In genomic region chr2:93785432-93785798, GRCm38 (mm10) we compare ENCODE assay signal across 27 mouse cellular contexts. TPM values are rescaled to one million over a fixed set of nuclear protein-coding genes. Genes with fewer than 3 reads are reported as not detected.
A peak's percentile ranks its signal among the peaks of the same experiment; 100 is the strongest.
DNase-seq lines count a peak whose midpoint lies in the region; ATAC-seq lines count a peak whose summit lies in the region.
"Had no signal": no experiment of that assay in that cellular context is flagged by ENCODE, and none has a peak within 500 bp of the region (broad histone marks: within the 10 kb centered on the region; RNA-seq: fewer than 3 reads in every experiment).

No protein-coding gene starts in this region.

- H3K4me3 ChIP-seq in hindbrain, embryonic 10.5 days = no peak overlapping the region
- no peak overlapping the region for H3K4me3 ChIP-seq in hindbrain, embryonic 11.5 days (ENCODE audit: low read depth, low read length)
- H3K4me3 ChIP-seq in midbrain, embryonic 10.5 days = no peak overlapping the region
- H3K4me3 ChIP-seq in midbrain, embryonic 14.5 days (replicated peaks; ENCODE audit: low read depth, low read length) = no peak overlapping the region
- H3K4me3 ChIP-seq: limb, embryonic 15.5 days; liver, embryonic 13.5 days; megakaryocyte, embryonic 14.5 days; midbrain, embryonic 13.5 days; neural tube, embryonic 15.5 days had no signal

- H3K4me1 ChIP-seq in hindbrain, embryonic 10.5 days (replicated peaks) = peaks cover 39% of the 10 kb centered on the region
- H3K4me1 ChIP-seq in hindbrain, embryonic 11.5 days (replicated peaks; ENCODE audit: control insufficient read depth, insufficient read depth, low read length) = peaks cover 12% of the 10 kb centered on the region
- H3K4me1 ChIP-seq in midbrain, embryonic 10.5 days = peaks cover 26% of the 10 kb centered on the region
- H3K4me1 ChIP-seq in midbrain, embryonic 14.5 days (ENCODE audit: control insufficient read depth, insufficient read depth, low read length) = peaks cover 8% of the 10 kb centered on the region
- H3K4me1 ChIP-seq: liver, embryonic 13.5 days had no signal

- H3K4me2 ChIP-seq in hindbrain, embryonic 11.5 days (replicated peaks; ENCODE audit: low read depth, low read length) = no peak overlapping the region
- no peak overlapping the region for H3K4me2 ChIP-seq in midbrain, embryonic 14.5 days (ENCODE audit: low read length)
- H3K4me2 ChIP-seq: limb, embryonic 15.5 days; liver, embryonic 13.5 days; midbrain, embryonic 13.5 days; neural tube, embryonic 15.5 days had no signal

- no peak for DNase-seq in hindbrain, embryonic 10.5 days (ENCODE audit: low spot score)
- DNase-seq in hindbrain, embryonic 11.5 days (ENCODE audit: low spot score) = no peak
- DNase-seq in midbrain, embryonic 10.5 days (ENCODE audit: low spot score) = no peak
- no peak for DNase-seq in midbrain, embryonic 14.5 days
- DNase-seq in ZHBTc4 (ENCODE audit: low read depth, low spot score) = peak; percentile 77
- DNase-seq in yolk sac, embryonic 10.5 days (ENCODE audit: low spot score) = no peak
- DNase-seq in thymus, postnatal 36 days = no peak
- DNase-seq: adrenal gland, postnatal 25 days; B cell, adult 2 months; cerebellum, adult 18-20 months; forebrain, postnatal 0 days; gastrocnemius, postnatal 10 days; heart, postnatal 36 days; kidney, adult 11 months; kidney, postnatal 14 days; left cerebral cortex, postnatal 4 days; liver, embryonic 13.5 days; lung, adult 18-20 months; lung, postnatal 4 days; spleen, adult 18-20 months; thymus, adult 18-20 months; thymus, postnatal 25 days had no signal

- H3K27me3 ChIP-seq in hindbrain, embryonic 10.5 days (ENCODE audit: insufficient read depth, poor library complexity, severe bottlenecking) = no peaks in the 10 kb centered on the region
- H3K27me3 ChIP-seq in hindbrain, embryonic 11.5 days (ENCODE audit: control insufficient read depth, insufficient read depth, low read length) = no peaks in the 10 kb centered on the region
- no peaks in the 10 kb centered on the region for H3K27me3 ChIP-seq in midbrain, embryonic 10.5 days (ENCODE audit: low read depth, poor library complexity, severe bottlenecking)
- no peaks in the 10 kb centered on the region for H3K27me3 ChIP-seq in midbrain, embryonic 14.5 days (ENCODE audit: control insufficient read depth, insufficient read depth, low read length)
- H3K27me3 ChIP-seq: limb, embryonic 15.5 days; liver, embryonic 13.5 days; megakaryocyte, embryonic 14.5 days; midbrain, embryonic 13.5 days; neural tube, embryonic 15.5 days; Patski had no signal

- H3K27ac ChIP-seq in hindbrain, embryonic 10.5 days = peak overlapping the region; percentile 76
- H3K27ac ChIP-seq in hindbrain, embryonic 11.5 days (ENCODE audit: low read depth, low read length) = no peak overlapping the region
- peak overlapping the region; percentile 55; the same call in 1 of the 2 replicates for H3K27ac ChIP-seq in midbrain, embryonic 10.5 days (replicated peaks)
- no peak overlapping the region for H3K27ac ChIP-seq in midbrain, embryonic 14.5 days (replicated peaks; ENCODE audit: low read depth, low read length)
- H3K27ac ChIP-seq: limb, embryonic 15.5 days; liver, embryonic 13.5 days; neural tube, embryonic 15.5 days had no signal

- H3K36me3 ChIP-seq in hindbrain, embryonic 10.5 days = peaks cover 33% of the 10 kb centered on the region
- no peaks in the 10 kb centered on the region for H3K36me3 ChIP-seq in hindbrain, embryonic 11.5 days (ENCODE audit: control insufficient read depth, insufficient read depth, low read length)
- peaks cover 24% of the 10 kb centered on the region for H3K36me3 ChIP-seq in midbrain, embryonic 10.5 days
- H3K36me3 ChIP-seq in midbrain, embryonic 14.5 days (ENCODE audit: control insufficient read depth, insufficient read depth, low read length) = peaks cover 26% of the 10 kb centered on the region

- no peaks in the 10 kb centered on the region for H3K9me3 ChIP-seq in hindbrain, embryonic 10.5 days
- H3K9me3 ChIP-seq in hindbrain, embryonic 11.5 days (ENCODE audit: control insufficient read depth, low read length) = no peaks in the 10 kb centered on the region
- H3K9me3 ChIP-seq in midbrain, embryonic 10.5 days (replicated peaks) = no peaks in the 10 kb centered on the region
- H3K9me3 ChIP-seq in midbrain, embryonic 14.5 days (ENCODE audit: control insufficient read depth, low read length) = no peaks in the 10 kb centered on the region
- H3K9me3 ChIP-seq: limb, embryonic 15.5 days; liver, embryonic 13.5 days; megakaryocyte, embryonic 14.5 days; midbrain, embryonic 13.5 days; neural tube, embryonic 15.5 days had no signal

- ATAC-seq in hindbrain, embryonic 11.5 days (ENCODE audit: low FRiP score) = no peak
- no peak for ATAC-seq in midbrain, embryonic 14.5 days (ENCODE audit: low FRiP score, low TSS enrichment)
- ATAC-seq: Patski had no signal

- H3K9ac ChIP-seq in hindbrain, embryonic 11.5 days (ENCODE audit: low read depth, low read length) = no peak overlapping the region
- no peak overlapping the region for H3K9ac ChIP-seq in midbrain, embryonic 14.5 days (replicated peaks; ENCODE audit: low read length)
- H3K9ac ChIP-seq: forebrain, postnatal 0 days; limb, embryonic 15.5 days; liver, embryonic 13.5 days; midbrain, embryonic 13.5 days; neural tube, embryonic 15.5 days had no signal

- 22% methylated on average over 2 of the region's 2 CpGs for WGBS in hindbrain, embryonic 10.5 days
- 22% methylated on average over 2 of the region's 2 CpGs for WGBS in hindbrain, embryonic 11.5 days
- WGBS in midbrain, embryonic 10.5 days = 43% methylated on average over 2 of the region's 2 CpGs
- WGBS in midbrain, embryonic 14.5 days = 19% methylated on average over 2 of the region's 2 CpGs

RNA-seq across cellular contexts. Expression of gene Ext2, which starts 37.0 kb away (rescaled TPM):
- 69.5 and 77.1 TPM in 2 replicates for polyA plus RNA-seq in hindbrain, embryonic 10.5 days (2016; fragmentation: Nextera tagmentation; extraction: Ambion mirVana)
- polyA plus RNA-seq in hindbrain, embryonic 11.5 days (2014; fragmentation: Nextera tagmentation; extraction: Ambion mirVana) = 54.4 and 68.6 TPM in 2 replicates
- 72.3 and 78.2 TPM in 2 replicates for polyA plus RNA-seq in midbrain, embryonic 10.5 days (2016; fragmentation: Nextera tagmentation; extraction: Ambion mirVana)
- polyA plus RNA-seq in midbrain, embryonic 14.5 days (2014; fragmentation: Nextera tagmentation; extraction: Ambion mirVana) = 61.0 and 69.9 TPM in 2 replicates

Comparison
In these comparisons a context has a peak if more than half of its experiments do, and no peak if none do; other contexts are left out.
1. H3K27ac ChIP-seq: peak in hindbrain, embryonic 10.5 days (single experiment) and midbrain, embryonic 10.5 days (single experiment); none in hindbrain, embryonic 11.5 days (single experiment) and midbrain, embryonic 14.5 days (single experiment).